Comparison of ENCODE assay signal across 17 mouse cellular contexts in genomic region chr8:54275487-54275886, GRCm38 (mm10).
DNase-seq lines count a peak whose midpoint lies in the region; ATAC-seq and TF ChIP-seq lines count a peak whose summit lies in the region.
"Had no signal": no experiment of that assay in that cellular context is flagged by ENCODE, and none has a peak within 500 bp of the region (broad histone marks: within the 10 kb centered on the region; RNA-seq: fewer than 3 reads in every experiment).

No protein-coding gene starts in this region.

- no peak for TF ChIP-seq EP300 in stomach, postnatal 0 days (optimal IDR thresholded peaks at IDR 0.05)

- H3K36me3 ChIP-seq in embryonic facial prominence, embryonic 14.5 days (ENCODE audit: control insufficient read depth, insufficient read depth, low read length) = no peaks in the 10 kb centered on the region
- H3K36me3 ChIP-seq in embryonic facial prominence, embryonic 10.5 days (replicated peaks) = no peaks in the 10 kb centered on the region
- H3K36me3 ChIP-seq in stomach, embryonic 15.5 days = no peaks in the 10 kb centered on the region
- H3K36me3 ChIP-seq in stomach, postnatal 0 days (ENCODE audit: control insufficient read depth, insufficient read depth, low read length) = no peaks in the 10 kb centered on the region
- H3K36me3 ChIP-seq in heart, embryonic 16.5 days (ENCODE audit: control insufficient read depth, insufficient read depth) = no peaks in the 10 kb centered on the region
- H3K36me3 ChIP-seq in myocyte (ENCODE audit: control insufficient read depth, insufficient read depth) = no peaks in the 10 kb centered on the region
- H3K36me3 ChIP-seq: embryonic facial prominence, embryonic 15.5 days; hindbrain, embryonic 15.5 days; intestine, embryonic 15.5 days; limb, embryonic 12.5 days; lung, embryonic 15.5 days; midbrain, embryonic 13.5 days had no signal

- DNase-seq in embryonic facial prominence, embryonic 14.5 days (ENCODE audit: low spot score) = peak; percentile 32
- DNase-seq in embryonic facial prominence, embryonic 10.5 days (ENCODE audit: low spot score) = no peak
- DNase-seq in stomach, postnatal 0 days (ENCODE audit: low spot score) = no peak
- no peak for DNase-seq in spleen, adult 18-20 months
- DNase-seq in frontal cortex, postnatal 14 days (ENCODE audit: low spot score in 2 of 2) = no peak
- DNase-seq: cerebellum, adult 9-11 months; kidney, postnatal 4 days had no signal

- TF ChIP-seq CTCF in stomach, postnatal 0 days (IDR thresholded peaks at IDR 0.05; ENCODE audit: low read depth) = no peak

- H3K9me3 ChIP-seq in embryonic facial prominence, embryonic 14.5 days (ENCODE audit: control insufficient read depth, low read length) = no peaks in the 10 kb centered on the region
- H3K9me3 ChIP-seq in embryonic facial prominence, embryonic 10.5 days = no peaks in the 10 kb centered on the region
- H3K9me3 ChIP-seq in stomach, embryonic 15.5 days = no peaks in the 10 kb centered on the region
- no peaks in the 10 kb centered on the region for H3K9me3 ChIP-seq in stomach, postnatal 0 days (ENCODE audit: control insufficient read depth, low read length)
- no peaks in the 10 kb centered on the region for H3K9me3 ChIP-seq in heart, embryonic 16.5 days (replicated peaks; ENCODE audit: control insufficient read depth, low read length)
- H3K9me3 ChIP-seq: embryonic facial prominence, embryonic 15.5 days; hindbrain, embryonic 15.5 days; intestine, embryonic 15.5 days; limb, embryonic 12.5 days; lung, embryonic 15.5 days; midbrain, embryonic 13.5 days had no signal

- no peak overlapping the region for H3ac ChIP-seq in myocyte (ENCODE audit: control insufficient read depth, insufficient read length)

- H3K9ac ChIP-seq in embryonic facial prominence, embryonic 14.5 days (ENCODE audit: low read depth, low read length) = no peak overlapping the region
- no peak overlapping the region for H3K9ac ChIP-seq in stomach, embryonic 15.5 days
- no peak overlapping the region for H3K9ac ChIP-seq in stomach, postnatal 0 days (ENCODE audit: low read length)
- no peak overlapping the region for H3K9ac ChIP-seq in heart, embryonic 16.5 days (ENCODE audit: low read length)
- H3K9ac ChIP-seq: embryonic facial prominence, embryonic 15.5 days; hindbrain, embryonic 15.5 days; intestine, embryonic 15.5 days; limb, embryonic 12.5 days; liver, embryonic 14.5 days; lung, embryonic 15.5 days; midbrain, embryonic 13.5 days had no signal

- H3K4me3 ChIP-seq in embryonic facial prominence, embryonic 14.5 days (ENCODE audit: low read depth, low read length) = no peak overlapping the region
- no peak overlapping the region for H3K4me3 ChIP-seq in embryonic facial prominence, embryonic 10.5 days
- H3K4me3 ChIP-seq in stomach, embryonic 15.5 days (replicated peaks) = no peak overlapping the region
- no peak overlapping the region for H3K4me3 ChIP-seq in stomach, postnatal 0 days (ENCODE audit: low read depth, low read length)
- H3K4me3 ChIP-seq in heart, embryonic 16.5 days (ENCODE audit: low read length) = no peak overlapping the region
- H3K4me3 ChIP-seq in myocyte = no peak overlapping the region
- H3K4me3 ChIP-seq: embryonic facial prominence, embryonic 15.5 days; hindbrain, embryonic 15.5 days; intestine, embryonic 15.5 days; limb, embryonic 12.5 days; lung, embryonic 15.5 days; midbrain, embryonic 13.5 days had no signal

- no peaks in the 10 kb centered on the region for H3K4me1 ChIP-seq in embryonic facial prominence, embryonic 14.5 days (ENCODE audit: control insufficient read depth, insufficient read depth, low read length)
- no peaks in the 10 kb centered on the region for H3K4me1 ChIP-seq in embryonic facial prominence, embryonic 10.5 days
- H3K4me1 ChIP-seq in stomach, embryonic 15.5 days = no peaks in the 10 kb centered on the region
- no peaks in the 10 kb centered on the region for H3K4me1 ChIP-seq in stomach, postnatal 0 days (replicated peaks; ENCODE audit: control insufficient read depth, insufficient read depth)
- peaks cover 5% of the 10 kb centered on the region for H3K4me1 ChIP-seq in heart, embryonic 16.5 days (ENCODE audit: control insufficient read depth, insufficient read depth, low read length)
- H3K4me1 ChIP-seq: embryonic facial prominence, embryonic 15.5 days; hindbrain, embryonic 15.5 days; intestine, embryonic 15.5 days; limb, embryonic 12.5 days; lung, embryonic 15.5 days; midbrain, embryonic 13.5 days had no signal

- no peak for TF ChIP-seq POLR2A in myocyte (IDR thresholded peaks at IDR 0.05; ENCODE audit: insufficient read length, low read depth)

- H3K79me2 ChIP-seq in myocyte (ENCODE audit: control insufficient read depth, insufficient read depth) = no peaks in the 10 kb centered on the region

- 51% methylated on average over 1 of the region's 1 CpGs for WGBS in embryonic facial prominence, embryonic 14.5 days
- WGBS in embryonic facial prominence, embryonic 10.5 days = 82% methylated on average over 1 of the region's 1 CpGs
- 46% methylated on average over 1 of the region's 1 CpGs for whole genome bisulfite sequencing in stomach, embryonic 15.5 days
- 49% methylated on average over 1 of the region's 1 CpGs for WGBS in stomach, postnatal 0 days
- 11% methylated on average over 1 of the region's 1 CpGs for WGBS in heart, embryonic 16.5 days

- no peak for ATAC-seq in embryonic facial prominence, embryonic 14.5 days (ENCODE audit: low read depth)
- peak; percentile 18; the same call in 1 of the 2 replicates for ATAC-seq in stomach, embryonic 15.5 days (ENCODE audit: insufficient read depth, low FRiP score, low read depth)
- no peak for ATAC-seq in stomach, postnatal 0 days (ENCODE audit: low FRiP score, low TSS enrichment)
- peak; percentile 75 for ATAC-seq in heart, embryonic 16.5 days (replicated peaks; ENCODE audit: extremely low read depth, insufficient read depth, low FRiP score)
- ATAC-seq: intestine, embryonic 15.5 days; midbrain, embryonic 13.5 days had no signal

- H3K27ac ChIP-seq in embryonic facial prominence, embryonic 14.5 days (replicated peaks; ENCODE audit: low read depth, low read length) = no peak overlapping the region
- no peak overlapping the region for H3K27ac ChIP-seq in embryonic facial prominence, embryonic 10.5 days (replicated peaks)
- H3K27ac ChIP-seq in stomach, embryonic 15.5 days = no peak overlapping the region
- no peak overlapping the region for H3K27ac ChIP-seq in stomach, postnatal 0 days (replicated peaks)
- peak overlapping the region; percentile 71 for H3K27ac ChIP-seq in heart, embryonic 16.5 days (ENCODE audit: low read length)
- H3K27ac ChIP-seq: embryonic facial prominence, embryonic 15.5 days; hindbrain, embryonic 15.5 days; intestine, embryonic 15.5 days; limb, embryonic 12.5 days; liver, embryonic 14.5 days; lung, embryonic 15.5 days; midbrain, embryonic 13.5 days had no signal

- H3K4me2 ChIP-seq in embryonic facial prominence, embryonic 14.5 days (ENCODE audit: low read depth, low read length) = no peak overlapping the region
- H3K4me2 ChIP-seq in stomach, embryonic 15.5 days = no peak overlapping the region
- no peak overlapping the region for H3K4me2 ChIP-seq in stomach, postnatal 0 days (replicated peaks; ENCODE audit: low read depth)
- H3K4me2 ChIP-seq in heart, embryonic 16.5 days (ENCODE audit: low read depth, low read length) = no peak overlapping the region
- peak overlapping the region; percentile 30 for H3K4me2 ChIP-seq in myocyte (ENCODE audit: low read depth)
- H3K4me2 ChIP-seq: embryonic facial prominence, embryonic 15.5 days; hindbrain, embryonic 15.5 days; intestine, embryonic 15.5 days; limb, embryonic 12.5 days; lung, embryonic 15.5 days; midbrain, embryonic 13.5 days had no signal

- H3K27me3 ChIP-seq in embryonic facial prominence, embryonic 14.5 days (replicated peaks; ENCODE audit: control insufficient read depth, insufficient read depth, low read length) = no peaks in the 10 kb centered on the region
- no peaks in the 10 kb centered on the region for H3K27me3 ChIP-seq in embryonic facial prominence, embryonic 10.5 days (replicated peaks; ENCODE audit: low read depth, poor library complexity, severe bottlenecking)
- no peaks in the 10 kb centered on the region for H3K27me3 ChIP-seq in stomach, embryonic 15.5 days (replicated peaks)
- H3K27me3 ChIP-seq in stomach, postnatal 0 days (ENCODE audit: control insufficient read depth, insufficient read depth, low read length) = no peaks in the 10 kb centered on the region
- no peaks in the 10 kb centered on the region for H3K27me3 ChIP-seq in heart, embryonic 16.5 days (ENCODE audit: control insufficient read depth, insufficient read depth, low read length)
- H3K27me3 ChIP-seq in myocyte (ENCODE audit: control insufficient read depth, insufficient read depth, insufficient read length) = no peaks in the 10 kb centered on the region
- H3K27me3 ChIP-seq: embryonic facial prominence, embryonic 15.5 days; hindbrain, embryonic 15.5 days; intestine, embryonic 15.5 days; limb, embryonic 12.5 days; lung, embryonic 15.5 days; midbrain, embryonic 13.5 days had no signal

TF ChIP-seq in myocyte, 11 proteins besides CTCF, POLR2A, EP300 and RAD21:
- TF ChIP-seq TCF3 (IDR thresholded peaks at IDR 0.05; ENCODE audit: insufficient read length, low read depth) (no peak), CEBPB (IDR thresholded peaks at IDR 0.05; ENCODE audit: insufficient read depth, poor library complexity, severe bottlenecking) (0 out of 2 replicates have a peak, but pooled peaks have one; percentile 32), SRF (IDR thresholded peaks at IDR 0.05; ENCODE audit: control insufficient read depth, insufficient read length, low read depth) (no peak), POLR2AphosphoS2 (IDR thresholded peaks at IDR 0.05; ENCODE audit: insufficient read length, low read depth) (no peak), MYOD1 (IDR thresholded peaks at IDR 0.05; ENCODE audit: control insufficient read depth in 1 of 3, insufficient read length in 2 of 3, low read depth in 2 of 3) (peak in 2 of 3 experiments; percentile 57 to 65), USF1 (IDR thresholded peaks at IDR 0.05; ENCODE audit: low read depth) (no peak), MAX (IDR thresholded peaks at IDR 0.05; ENCODE audit: low read depth) (no peak), TCF12 (IDR thresholded peaks at IDR 0.05; ENCODE audit: insufficient read depth, poor library complexity, severe bottlenecking) (peak; percentile 20), E2F4 (IDR thresholded peaks at IDR 0.05; ENCODE audit: insufficient read depth) (no peak), MYOG (IDR thresholded peaks at IDR 0.05; ENCODE audit: control insufficient read depth in 1 of 3, insufficient read depth in 1 of 3, insufficient read length in 2 of 3, low read depth in 2 of 3) (peak in 1 of 3 experiments; percentile 76)

Comparison
In these comparisons a context has a peak if more than half of its experiments do, and no peak if none do; other contexts are left out.
1. ATAC-seq: peak in stomach, embryonic 15.5 days (single experiment) and heart, embryonic 16.5 days (single experiment); none in embryonic facial prominence, embryonic 14.5 days (single experiment) and stomach, postnatal 0 days (single experiment).